Mouse (Mus musculus) brain, embryonic 14.5 days (tissue): ENCODE data around the gene Rab11a.

Experiments used
- CTCF ChIP-seq: fragments of 200-500 bp; IDR thresholded peaks from 2 replicates; pipeline ENCODE4 v1.5.1; 2012; ENCODE audit warnings: inconsistent platforms, mild to moderate bottlenecking, moderate library complexity, borderline replicate concordance; ENCODE audit not compliant: insufficient read depth, insufficient read length; ENCODE audit errors: extremely low read depth
- POLR2A ChIP-seq: fragments of 200-500 bp; IDR thresholded peaks from 2 replicates; pipeline ENCODE4 v1.6.1; 2012; ENCODE audit warnings: mild to moderate bottlenecking, inconsistent platforms, borderline replicate concordance; ENCODE audit not compliant: poor library complexity, insufficient read depth, insufficient read length, severe bottlenecking; ENCODE audit errors: extremely low read depth

- no peak for TF ChIP-seq CTCF
- TF ChIP-seq POLR2A = no peak
These were observed 71.0 kb downstream of the Rab11a start for GRCm38 (mm10) chr9:64666549-64666948.
